Mouse (Mus musculus) left cerebral cortex, adult 11 months (tissue): ENCODE measurements around the gene Txnip.

Source experiments
- DNase-seq: peaks from one replicate; pipeline ENCODE4 v3.0.0; 2022; ENCODE audit warnings: low spot score

Gene Txnip

DNA sequence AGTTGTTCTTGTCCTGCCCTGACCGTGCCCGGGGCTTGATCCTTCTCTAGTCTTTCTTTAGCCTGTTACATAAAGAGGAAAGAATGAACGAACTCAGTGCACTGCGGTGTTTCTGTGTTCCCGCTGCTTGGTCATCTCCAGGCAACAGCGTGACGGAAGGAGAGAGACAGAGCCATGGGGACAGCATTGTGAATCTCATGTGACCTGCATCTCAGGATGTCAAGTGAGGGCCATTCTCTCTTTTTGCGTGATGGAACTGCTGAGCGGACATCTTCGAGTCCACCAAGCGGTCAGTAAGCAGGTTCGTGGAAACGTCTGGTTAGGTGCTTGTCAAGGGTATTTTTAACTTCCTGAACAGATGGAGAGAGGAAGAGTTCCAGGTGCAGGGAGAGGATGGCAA is 11.7 kb downstream of the Txnip start:
- DNase-seq: no peak

DNA sequence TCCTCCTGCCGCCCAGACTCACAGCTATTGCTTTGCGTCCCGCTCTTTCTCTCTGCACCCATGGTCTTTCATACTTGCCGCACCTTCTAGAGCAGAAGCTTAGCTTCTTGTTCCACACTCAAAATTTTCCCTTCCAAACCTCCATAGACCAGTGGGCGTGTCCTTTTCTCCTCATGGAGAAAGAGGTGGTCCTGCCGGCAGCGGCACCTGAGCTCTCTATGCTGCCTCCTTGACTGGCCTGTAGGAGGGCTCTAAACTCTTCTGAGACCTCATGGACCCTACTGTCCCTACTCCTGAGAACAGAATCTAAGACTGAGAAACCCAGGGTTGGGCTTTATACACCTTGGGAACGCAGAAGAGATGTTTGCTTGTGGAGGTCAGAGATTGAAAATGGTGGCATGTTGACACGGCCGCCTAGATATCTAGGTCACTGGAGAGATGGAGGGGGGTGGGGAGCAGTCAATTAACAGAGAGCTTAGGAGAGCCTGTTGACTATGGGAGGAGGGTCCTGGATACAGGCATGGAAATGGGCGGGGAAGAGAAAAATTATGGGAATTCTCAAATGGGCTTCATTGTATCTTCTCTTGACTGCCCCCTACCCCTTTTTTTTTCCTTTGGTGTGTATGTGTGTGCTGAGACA is 12.3 kb downstream of the Txnip start:
- DNase-seq: no peak

DNA sequence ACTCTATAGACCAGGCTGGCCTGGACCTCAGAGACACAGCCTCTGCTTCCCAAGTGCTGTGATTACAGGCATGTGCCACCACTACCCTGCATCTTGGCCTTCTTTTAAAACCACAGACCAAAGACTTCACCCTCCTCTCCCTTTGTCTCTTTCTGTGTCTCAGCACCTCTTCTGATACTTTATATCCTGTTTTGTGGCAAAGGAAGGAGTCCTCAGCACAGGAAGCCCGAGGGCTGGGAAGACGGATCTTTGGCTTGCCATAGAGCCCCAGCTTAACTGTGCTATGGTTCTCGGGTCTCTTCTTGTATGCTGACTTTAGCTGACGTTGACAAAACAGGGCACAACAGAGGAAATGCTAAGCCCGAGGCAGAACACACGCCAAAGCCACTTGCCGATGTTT is 12.9 kb downstream of the Txnip start:
- no peak for DNase-seq

DNA sequence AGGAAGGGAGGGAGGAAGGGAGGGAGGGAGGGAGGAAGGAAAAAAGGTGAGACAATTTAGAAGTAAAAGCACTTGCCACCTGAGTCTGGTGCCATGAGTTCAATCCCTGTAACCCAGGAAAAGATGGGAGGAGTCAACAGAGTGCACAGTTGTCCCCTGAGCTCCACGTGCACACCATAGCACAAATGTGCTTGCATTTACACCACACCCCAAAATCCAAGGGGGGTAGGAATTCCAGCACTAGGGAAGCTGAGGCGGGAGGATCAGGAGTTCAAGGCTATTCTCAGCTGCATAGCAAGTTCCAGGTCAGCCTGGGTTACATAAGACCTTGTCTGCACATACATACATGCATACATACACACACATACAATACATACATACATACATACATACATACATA is 13.6 kb downstream of the Txnip start:
- DNase-seq: no peak

- no peak for DNase-seq
These were observed 14.3 kb downstream of the Txnip start for GRCm38 (mm10) chr3:96571896-96572698.

GRCm38 (mm10) chr3:96573611-96574511 is 16.1 kb downstream of the Txnip start:
- DNase-seq: no peak

DNA sequence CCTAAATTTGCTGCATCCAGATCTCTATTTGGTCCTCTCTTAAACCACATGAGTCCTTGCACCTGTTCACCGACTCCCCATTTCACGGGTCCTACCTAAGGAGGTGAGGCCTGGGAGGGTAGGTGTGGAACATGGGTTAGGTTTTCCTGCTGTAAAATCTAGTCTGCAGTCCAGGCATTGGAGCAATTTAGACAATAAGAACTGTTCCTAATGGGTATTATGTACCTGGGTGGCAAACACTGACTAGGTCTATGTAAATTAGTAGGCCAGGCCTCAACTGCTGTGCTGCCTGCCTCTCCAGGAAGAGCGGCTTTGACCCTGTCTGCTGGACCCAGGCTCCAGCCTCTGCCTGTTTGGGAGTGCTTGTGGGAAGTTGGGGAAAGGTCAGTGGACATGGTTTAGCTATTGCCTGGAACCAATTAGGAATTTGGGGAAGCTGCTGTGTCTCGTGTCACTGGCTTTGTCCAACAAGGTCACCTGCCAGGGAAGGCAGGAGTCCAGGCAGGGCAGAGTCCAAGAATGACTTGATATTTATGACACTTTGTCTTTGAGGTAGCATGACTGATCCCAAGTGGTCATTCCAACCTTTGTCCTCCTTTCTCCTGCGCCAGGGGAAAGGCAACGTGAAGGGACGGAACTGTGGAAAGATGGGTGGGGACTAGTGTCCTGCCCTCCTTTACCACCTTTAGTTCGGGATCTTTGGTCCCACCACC is 17.7 kb downstream of the Txnip start:
- DNase-seq: no peak

- DNase-seq: no peak
These were observed 18.4 kb downstream of the Txnip start for GRCm38 (mm10) chr3:96576005-96576658.

- DNase-seq: peak; percentile 87
These were observed 19.2 kb downstream of the Txnip start, which contains the start of gene Gm16253 for GRCm38 (mm10) chr3:96576690-96577541. Gene Gm16253, plus strand, starts transcription at chr3:96576984.

- no peak for DNase-seq
These were observed 19.8 kb downstream of the Txnip start for GRCm38 (mm10) chr3:96577566-96577965.

DNA sequence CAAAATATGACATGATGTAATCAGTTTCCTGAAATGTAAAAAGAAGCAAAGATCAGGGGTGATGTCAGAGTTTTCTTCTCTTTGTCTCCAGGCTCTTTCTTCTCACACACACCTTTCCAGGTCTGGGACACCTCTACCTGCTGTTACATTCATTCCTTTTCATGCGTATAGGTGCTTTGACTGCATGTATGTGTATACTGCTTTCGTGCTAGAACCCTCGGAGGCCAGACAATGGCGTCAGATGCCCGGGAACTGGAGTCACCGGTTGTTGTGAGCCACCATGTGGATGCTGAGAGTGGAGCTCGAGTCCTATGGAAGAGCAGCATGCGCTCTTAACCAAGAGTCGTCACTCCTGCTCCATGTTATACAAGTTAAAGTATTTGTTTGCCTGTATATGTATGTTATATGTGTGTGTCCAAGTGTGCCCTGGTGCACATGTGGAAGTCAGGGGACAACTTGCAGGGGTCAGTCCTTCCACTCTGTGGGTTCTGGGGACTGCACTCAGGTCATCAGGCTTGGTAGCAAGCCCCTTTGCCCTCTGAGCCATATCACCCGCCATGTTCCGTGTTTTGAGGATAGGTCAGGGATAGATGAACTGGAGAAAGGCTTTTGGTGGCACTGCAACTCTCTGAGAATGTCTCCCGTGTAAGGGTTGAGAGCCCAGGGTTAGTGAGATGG is 20.9 kb downstream of the Txnip start:
- DNase-seq: no peak

- DNase-seq: no peak
These were observed 21.5 kb downstream of the Txnip start for GRCm38 (mm10) chr3:96579239-96579750.

DNA sequence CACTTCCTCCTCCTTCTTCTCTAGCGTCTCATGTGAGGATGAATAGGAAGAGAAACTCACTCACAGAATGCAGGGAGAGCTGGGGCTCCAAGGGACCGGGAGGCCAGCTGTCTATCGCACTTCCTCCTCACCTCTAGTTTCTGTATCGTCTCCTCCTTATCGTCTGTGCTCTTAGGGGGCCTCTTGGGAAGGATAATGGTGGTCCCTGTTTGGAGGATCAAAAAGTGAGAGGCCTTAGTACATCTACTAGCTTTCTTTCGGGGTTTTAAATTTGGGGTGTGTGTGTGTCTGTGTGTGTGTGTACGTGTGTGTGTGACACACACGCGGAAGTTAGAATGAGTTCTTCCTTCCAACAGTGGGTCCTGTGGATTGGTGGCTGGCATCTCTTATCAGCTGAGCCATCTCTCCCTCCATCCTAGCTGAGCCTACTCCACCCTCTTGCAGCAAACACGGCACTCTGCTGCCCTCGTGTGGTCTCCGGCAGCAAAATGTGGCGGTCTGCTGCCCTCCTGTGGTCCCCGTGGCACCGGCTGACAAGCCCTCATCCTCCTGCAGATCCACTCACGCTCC is 22.2 kb downstream of the Txnip start:
- DNase-seq: peak; percentile 88

DNA sequence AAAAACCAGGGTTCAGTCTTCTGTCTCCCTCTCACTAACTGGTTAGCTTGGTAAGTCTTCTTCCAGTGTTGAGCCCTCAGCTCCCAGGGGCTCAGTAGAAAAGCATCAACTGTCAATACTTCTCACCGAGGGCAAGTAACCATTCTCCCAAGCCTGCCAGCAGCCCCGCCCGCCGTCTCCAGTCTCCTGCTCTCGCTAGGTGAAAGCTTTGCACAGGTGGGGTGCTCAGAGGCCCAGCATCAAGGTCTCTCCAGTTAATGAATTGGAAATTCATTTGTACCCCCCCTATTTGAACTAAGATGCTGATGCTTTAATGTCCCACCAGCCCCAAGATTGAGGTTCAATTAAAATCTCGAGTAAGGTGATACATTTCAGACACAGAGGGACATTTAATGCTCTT is 23.4 kb downstream of the Txnip start:
- no peak for DNase-seq

GRCm38 (mm10) chr3:96581771-96582515 is 24.2 kb downstream of the Txnip start:
- no peak for DNase-seq

DNA sequence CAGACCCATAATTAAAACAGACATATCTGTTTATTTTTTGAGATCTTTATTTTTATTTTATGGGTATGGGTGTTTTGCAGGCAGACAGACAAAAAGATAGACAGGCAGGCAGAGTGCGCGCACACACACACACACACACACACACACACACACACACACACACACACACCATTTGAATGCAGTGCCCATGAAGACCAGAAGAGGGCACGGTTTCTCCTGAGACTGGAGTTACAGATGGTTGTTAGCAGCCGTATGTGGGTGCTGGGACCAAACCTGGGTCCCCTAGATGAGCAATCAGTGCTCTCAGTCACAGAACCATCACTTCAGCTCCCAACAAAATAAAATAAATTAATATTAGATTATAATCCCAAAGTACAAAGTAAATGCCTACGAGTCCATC is 25.6 kb downstream of the Txnip start:
- no peak for DNase-seq

DNA sequence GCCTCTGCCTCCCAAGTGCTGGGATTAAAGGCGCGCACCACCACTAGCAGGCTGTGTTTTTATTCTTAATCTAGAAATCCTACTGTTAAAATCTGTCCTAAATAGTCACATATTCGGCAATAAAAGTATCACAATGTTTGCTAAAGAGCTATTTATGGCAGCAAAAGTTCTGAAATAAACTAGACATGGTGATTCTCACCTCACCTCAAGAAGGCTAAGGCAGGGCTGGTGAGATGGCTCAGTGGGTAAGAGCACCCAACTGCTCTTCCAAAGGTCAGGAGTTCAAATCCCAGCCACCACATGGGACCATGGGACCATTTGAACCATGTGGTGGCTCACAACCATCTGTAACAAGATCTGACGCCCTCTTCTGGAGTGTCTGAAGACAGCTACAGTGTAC is 32.9 kb downstream of the Txnip start:
- no peak for DNase-seq

- no peak for DNase-seq
These were observed 35.6 kb downstream of the Txnip start for GRCm38 (mm10) chr3:96593374-96593773.
